Mouse (Mus musculus): ENCODE measurements around the gene Erbb4. TPM values are rescaled to one million over a fixed set of nuclear protein-coding genes. Genes with fewer than 3 reads are reported as not detected.
A peak's percentile ranks its signal among the peaks of the same experiment; 100 is the strongest.

Gene Erbb4
- 0.07 and 0.12 TPM in 2 replicates for polyA plus RNA-seq (2016; fragmentation: Nextera tagmentation; extraction: Ambion mirVana)

GRCm38 (mm10) chr1:69107485-69108158, at the start of gene Erbb4:
TSS of gene Erbb4 (minus strand) at chr1:69108059.
- Histone ChIP-seq H3K9ac (no peak within 1 kb of the TSS), H3K4me2 (peak within 1 kb of the TSS; percentile 68), H3K4me1 (peaks cover 10% of the 10 kb centered on the region; the same call in 1 of the 2 replicates), H3K27me3 (replicated peaks) (peaks cover 63% of the 10 kb centered on the region), H3K4me3 (peak within 1 kb of the TSS; percentile 50), H3K36me3 (no peaks in the 10 kb centered on the region), H3K27ac (no peak within 1 kb of the TSS), H3K9me3 (replicated peaks) (no peaks in the 10 kb centered on the region)
- no peak for ATAC-seq
- under 1% methylated on average over 54 of the region's 63 CpGs for whole genome bisulfite sequencing (ENCODE audit: insufficient replicate concordance)

DNA sequence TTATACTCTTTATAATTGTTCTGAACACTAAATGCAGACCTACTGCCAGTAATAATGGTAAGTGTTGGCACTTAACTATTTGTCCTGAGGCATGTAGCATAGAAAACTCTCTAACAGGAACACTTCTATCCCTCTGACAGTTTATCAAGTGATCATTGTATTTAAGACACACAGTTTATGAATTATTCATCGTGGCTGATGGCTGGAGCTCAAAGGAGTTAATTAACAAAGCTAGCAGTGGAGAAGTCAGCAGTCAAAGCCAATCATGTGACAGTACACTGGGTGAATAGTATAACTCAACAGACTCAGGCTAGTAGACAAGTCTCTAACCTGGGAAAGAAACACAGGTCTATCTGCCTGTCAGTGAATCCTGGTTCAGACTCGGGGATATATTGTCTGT, 49.5 kb upstream of the Erbb4 start:
- H3K9me3 ChIP-seq (replicated peaks), result no peaks in the 10 kb centered on the region
- no peaks in the 10 kb centered on the region for H3K4me1 ChIP-seq
- no peak for ATAC-seq
- no peak overlapping the region for H3K4me2 ChIP-seq
- no peak overlapping the region for H3K27ac ChIP-seq
- no peak overlapping the region for H3K9ac ChIP-seq
- H3K27me3 ChIP-seq (replicated peaks), result no peaks in the 10 kb centered on the region
- H3K36me3 ChIP-seq, result no peaks in the 10 kb centered on the region
- H3K4me3 ChIP-seq, result no peak overlapping the region
- WGBS (ENCODE audit: insufficient replicate concordance), result 51% methylated on average over 2 of the region's 2 CpGs

DNA sequence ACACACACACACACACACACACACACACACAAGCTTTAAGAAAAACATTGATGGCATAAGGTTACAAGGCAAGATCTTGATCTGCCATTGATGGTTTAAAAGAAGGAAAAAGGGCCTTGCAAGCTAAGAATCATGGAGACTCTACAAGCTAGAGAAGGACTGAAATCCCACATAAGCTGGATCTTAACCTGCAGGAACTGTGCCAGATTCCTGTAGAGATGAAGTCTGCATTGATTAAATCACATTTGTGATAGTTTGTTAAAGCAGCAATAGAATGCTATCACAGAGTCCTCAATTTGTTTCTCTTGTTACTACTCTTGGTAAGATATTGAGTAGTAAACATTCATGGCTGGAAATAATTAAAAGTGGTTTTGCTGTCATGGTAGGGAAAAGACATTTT, 33.5 kb upstream of the Erbb4 start:
- Histone ChIP-seq H3K4me3 (no peak overlapping the region), H3K27me3 (replicated peaks) (no peaks in the 10 kb centered on the region), H3K4me1 (no peaks in the 10 kb centered on the region), H3K9ac (no peak overlapping the region), H3K36me3 (no peaks in the 10 kb centered on the region), H3K9me3 (replicated peaks) (no peaks in the 10 kb centered on the region), H3K4me2 (no peak overlapping the region), H3K27ac (no peak overlapping the region)
- ATAC-seq, result no peak

DNA sequence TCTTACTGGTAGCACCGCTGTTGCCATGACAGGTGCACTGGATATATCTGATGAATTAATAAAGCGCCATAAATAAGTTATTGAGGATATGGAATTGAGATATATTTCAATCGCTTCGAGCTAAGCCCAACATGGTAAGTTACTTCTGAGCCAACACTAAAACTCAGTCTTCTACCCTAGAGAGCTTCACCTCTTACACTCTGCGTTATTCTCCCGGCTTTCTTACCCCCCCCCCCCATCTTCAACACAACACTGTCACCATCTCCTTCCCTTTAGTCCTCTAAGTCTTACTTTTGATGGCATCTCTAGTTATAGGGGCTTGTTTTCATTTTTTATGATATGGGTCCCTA, 31.6 kb upstream of the Erbb4 start:
- no peaks in the 10 kb centered on the region for H3K36me3 ChIP-seq
- H3K27ac ChIP-seq, result no peak overlapping the region
- H3K4me3 ChIP-seq, result no peak overlapping the region
- WGBS (ENCODE audit: insufficient replicate concordance), result 39% methylated on average over 6 of the region's 6 CpGs
- no peaks in the 10 kb centered on the region for H3K27me3 ChIP-seq (replicated peaks)
- no peak overlapping the region for H3K4me2 ChIP-seq
- no peaks in the 10 kb centered on the region for H3K4me1 ChIP-seq
- no peak overlapping the region for H3K9ac ChIP-seq
- H3K9me3 ChIP-seq (replicated peaks), result no peaks in the 10 kb centered on the region
- ATAC-seq, result no peak

- no peaks in the 10 kb centered on the region for H3K9me3 ChIP-seq (replicated peaks)
- ATAC-seq, result no peak
- H3K4me3 ChIP-seq, result no peak overlapping the region
- H3K9ac ChIP-seq, result no peak overlapping the region
- H3K4me2 ChIP-seq, result no peak overlapping the region
- H3K4me1 ChIP-seq, result no peaks in the 10 kb centered on the region
- WGBS (ENCODE audit: insufficient replicate concordance), result 30% methylated on average over 4 of the region's 4 CpGs
- no peak overlapping the region for H3K27ac ChIP-seq
- no peaks in the 10 kb centered on the region for H3K36me3 ChIP-seq
- H3K27me3 ChIP-seq (replicated peaks), result no peaks in the 10 kb centered on the region
These were observed 31.1 kb upstream of the Erbb4 start for GRCm38 (mm10) chr1:69138856-69139518.

- no peaks in the 10 kb centered on the region for H3K36me3 ChIP-seq
- H3K27ac ChIP-seq, result no peak overlapping the region
- H3K27me3 ChIP-seq (replicated peaks), result no peaks in the 10 kb centered on the region
- 74% methylated on average over 1 of the region's 1 CpGs for WGBS (ENCODE audit: insufficient replicate concordance)
- no peaks in the 10 kb centered on the region for H3K9me3 ChIP-seq (replicated peaks)
- H3K9ac ChIP-seq, result no peak overlapping the region
- no peak overlapping the region for H3K4me3 ChIP-seq
- no peak for ATAC-seq
- no peaks in the 10 kb centered on the region for H3K4me1 ChIP-seq
- no peak overlapping the region for H3K4me2 ChIP-seq
These were observed 16.4 kb upstream of the Erbb4 start for GRCm38 (mm10) chr1:69124147-69124848.

DNA sequence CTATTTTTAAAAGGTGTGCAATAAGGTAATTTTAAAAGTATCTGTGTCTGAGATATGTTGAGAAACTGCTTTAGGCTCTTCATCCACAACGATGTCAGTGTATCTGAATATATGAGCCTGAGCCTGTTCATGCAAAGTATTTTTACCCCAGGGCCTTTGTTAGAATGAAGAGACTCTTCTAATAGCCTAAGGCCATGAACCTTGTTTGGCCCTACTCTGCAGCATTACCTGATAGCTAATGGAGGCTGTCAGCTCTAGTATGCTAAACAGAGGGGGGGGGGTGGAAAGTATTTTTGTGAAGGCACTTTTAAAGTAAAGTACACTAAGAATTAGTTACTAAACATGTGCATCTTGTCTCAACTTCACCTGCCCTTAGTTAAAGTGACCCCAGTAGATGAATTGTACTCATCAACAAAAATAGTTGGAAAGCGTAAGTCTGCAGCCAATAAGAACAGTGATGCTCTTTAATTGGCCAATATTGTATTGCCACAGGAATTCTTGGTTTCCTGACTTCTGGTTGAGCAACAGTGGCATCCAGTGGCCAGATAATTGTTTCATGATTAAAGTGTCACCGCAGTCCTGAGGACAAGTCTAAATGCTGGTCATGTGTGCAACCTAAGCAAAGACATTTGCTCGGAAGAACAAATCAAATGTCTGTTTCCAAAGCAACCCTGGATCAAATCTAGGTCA, 10.5 kb upstream of the Erbb4 start:
- no peak overlapping the region for H3K9ac ChIP-seq
- no peak for ATAC-seq
- no peak overlapping the region for H3K4me3 ChIP-seq
- no peaks in the 10 kb centered on the region for H3K36me3 ChIP-seq
- H3K4me2 ChIP-seq, result no peak overlapping the region
- no peaks in the 10 kb centered on the region for H3K9me3 ChIP-seq (replicated peaks)
- 74% methylated on average over 4 of the region's 4 CpGs for WGBS (ENCODE audit: insufficient replicate concordance)
- no peaks in the 10 kb centered on the region for H3K4me1 ChIP-seq
- no peak overlapping the region for H3K27ac ChIP-seq
- no peaks in the 10 kb centered on the region for H3K27me3 ChIP-seq (replicated peaks)

GRCm38 (mm10) chr1:69108159-69108925, 483 bp upstream of the Erbb4 start:
- Histone ChIP-seq H3K9ac (no peak overlapping the region), H3K36me3 (no peaks in the 10 kb centered on the region), H3K4me3 (peak overlapping the region; percentile 50), H3K4me1 (peaks cover 10% of the 10 kb centered on the region; the same call in 1 of the 2 replicates), H3K27ac (no peak overlapping the region), H3K9me3 (replicated peaks) (no peaks in the 10 kb centered on the region), H3K27me3 (replicated peaks) (peaks cover 60% of the 10 kb centered on the region), H3K4me2 (peak overlapping the region; percentile 68)
- peak; percentile 61; the same call in 1 of the 2 replicates for ATAC-seq
- 5% methylated on average over 20 of the region's 20 CpGs for WGBS (ENCODE audit: insufficient replicate concordance)

GRCm38 (mm10) chr1:69106937-69107461, 860 bp downstream of the Erbb4 start:
- no peak for ATAC-seq
- H3K9ac ChIP-seq, result no peak overlapping the region
- no peaks in the 10 kb centered on the region for H3K9me3 ChIP-seq (replicated peaks)
- peak overlapping the region; percentile 68 for H3K4me2 ChIP-seq
- H3K4me1 ChIP-seq, result peaks cover 10% of the 10 kb centered on the region; the same call in 1 of the 2 replicates
- H3K4me3 ChIP-seq, result peak overlapping the region; percentile 50
- WGBS (ENCODE audit: insufficient replicate concordance), result under 1% methylated on average over 33 of the region's 35 CpGs
- H3K27ac ChIP-seq, result no peak overlapping the region
- peaks cover 63% of the 10 kb centered on the region for H3K27me3 ChIP-seq (replicated peaks)
- H3K36me3 ChIP-seq, result no peaks in the 10 kb centered on the region

DNA sequence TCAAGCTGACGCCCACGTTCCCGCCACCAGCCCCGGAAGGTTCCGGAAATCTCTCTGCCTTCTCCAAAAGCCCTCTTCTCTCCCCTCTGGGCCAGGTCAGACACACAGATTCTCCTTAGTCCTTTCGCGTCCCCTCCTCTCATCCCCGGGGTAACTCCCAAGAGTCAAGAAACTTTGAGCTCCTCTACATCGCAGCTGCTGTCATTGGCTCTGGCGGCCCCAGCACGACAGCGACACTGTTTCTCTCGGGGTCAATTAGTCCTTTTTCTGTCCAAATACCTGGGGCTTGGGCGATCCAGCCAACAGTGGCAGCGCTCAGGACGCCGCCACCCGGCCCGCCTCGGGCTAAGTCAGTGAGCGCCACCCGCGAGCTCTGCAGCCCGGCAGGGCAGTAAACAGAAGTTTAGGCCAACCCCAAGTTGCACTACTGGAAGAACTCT, 1.5 kb downstream of the Erbb4 start:
- Histone ChIP-seq H3K27me3 (replicated peaks) (peaks cover 63% of the 10 kb centered on the region), H3K9ac (no peak overlapping the region), H3K36me3 (no peaks in the 10 kb centered on the region), H3K9me3 (replicated peaks) (no peaks in the 10 kb centered on the region), H3K4me1 (peaks cover 10% of the 10 kb centered on the region; the same call in 1 of the 2 replicates), H3K4me2 (peak overlapping the region; percentile 68), H3K27ac (no peak overlapping the region), H3K4me3 (peak overlapping the region; percentile 50)
- no peak for ATAC-seq
- WGBS (ENCODE audit: insufficient replicate concordance), result under 1% methylated on average over 24 of the region's 24 CpGs
